Mouse (Mus musculus): Measurements from ENCODE around the gene Pspn. TPM values are rescaled to one million over a fixed set of nuclear protein-coding genes. Genes with fewer than 3 reads are reported as not detected.
A peak's percentile ranks its signal among the peaks of the same experiment; 100 is the strongest.

The Pspn gene
- not detected in 2 replicates for polyA plus RNA-seq (2012; rRNA removed)
- not detected in 2 replicates for polyA plus RNA-seq (2014; fragmentation: Nextera tagmentation; extraction: Ambion mirVana)

DNA sequence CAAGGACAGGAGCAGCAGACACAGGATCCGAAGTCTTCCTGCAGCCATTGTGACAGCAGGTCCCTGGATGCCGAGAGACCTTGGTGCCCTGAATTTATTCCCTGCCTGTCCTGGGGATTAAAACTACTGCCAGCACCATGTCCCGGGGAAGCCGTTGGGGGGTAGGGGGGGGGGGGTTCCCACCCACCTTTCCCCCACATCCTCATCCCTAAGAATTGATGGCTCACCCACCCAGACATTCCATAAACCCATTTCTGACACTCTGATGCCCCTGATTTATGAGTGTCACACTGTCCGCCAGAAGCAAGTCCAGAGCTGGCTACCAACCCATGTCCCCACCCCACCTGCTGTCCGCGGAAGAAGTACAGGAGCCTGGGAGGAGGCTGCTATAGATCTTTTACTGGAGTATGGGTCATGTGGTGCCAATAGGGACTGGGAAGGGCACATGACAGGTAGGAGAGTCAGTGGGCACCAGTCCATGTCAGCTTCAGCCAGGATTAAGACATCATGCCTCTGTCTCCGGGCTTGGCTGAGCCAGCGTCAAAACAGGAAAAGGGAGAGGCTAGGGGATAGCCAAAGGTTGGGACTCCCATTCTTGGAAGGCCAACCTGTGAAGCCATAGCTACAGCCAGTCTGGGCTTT, at the start of gene Pspn:
Pspn (minus strand) TSS at position 51 of the 642 bp plus-strand sequence.
- H3K4me1 ChIP-seq (replicated peaks; ENCODE audit: control insufficient read depth in 2 of 2, insufficient read depth in 2 of 2, low read length in 1 of 2), result peaks cover 8 to 15% of the 10 kb centered on the region in 2 experiments; a peak in 3 of 4 replicates
- H3K9me3 ChIP-seq (ENCODE audit: control insufficient read depth, low read length), result no peaks in the 10 kb centered on the region
- no peak within 1 kb of the TSS for H3K4me2 ChIP-seq (ENCODE audit: low read depth)
- no peak within 1 kb of the TSS for H3K4me3 ChIP-seq (ENCODE audit: insufficient read depth in 1 of 2, low read depth in 2 of 2, low read length in 2 of 2)
- H3K27me3 ChIP-seq (ENCODE audit: control insufficient read depth, insufficient read depth, low read length), result no peaks in the 10 kb centered on the region
- peaks cover 31% of the 10 kb centered on the region for H3K36me3 ChIP-seq (replicated peaks; ENCODE audit: control insufficient read depth, insufficient read depth, low read depth)
- H3K27ac ChIP-seq, result no peak within 1 kb of the TSS
- no peak within 1 kb of the TSS for H3K9ac ChIP-seq (replicated peaks)
- WGBS (ENCODE audit: insufficient replicate concordance), result 79% methylated on average over 9 of the region's 9 CpGs
- TF ChIP-seq CTCF (IDR thresholded peaks at IDR 0.05; ENCODE audit: low read depth), result no peak
- TF ChIP-seq EP300 (IDR thresholded peaks at IDR 0.05; ENCODE audit: low read depth), result no peak
- DNase-seq (ENCODE audit: low read depth in 3 of 3, low spot score in 3 of 3) (no peak), ATAC-seq (ENCODE audit: insufficient read depth) (no peak)

DNA sequence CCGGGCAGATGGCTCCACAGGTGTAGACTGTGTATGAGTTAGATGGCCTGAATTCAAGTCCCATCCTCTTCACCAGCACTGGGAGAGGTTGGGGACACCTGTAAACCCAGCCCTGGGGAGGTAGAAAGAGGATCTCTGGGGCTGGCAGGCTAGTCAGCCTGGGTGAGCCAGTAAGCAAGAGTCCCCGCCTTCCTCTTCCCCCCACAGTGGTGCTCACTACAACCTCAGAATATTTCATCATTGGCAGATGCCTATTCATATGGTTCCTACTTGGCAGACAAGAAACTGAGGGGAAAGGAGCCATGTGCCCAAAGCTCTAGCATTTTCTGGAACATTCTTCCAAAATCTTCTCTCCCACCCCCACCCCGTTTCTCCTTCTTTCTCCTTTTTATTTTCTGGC, 49.0 kb upstream of the Pspn start:
- H3K27me3 ChIP-seq (ENCODE audit: control insufficient read depth, insufficient read depth, low read length), result no peaks in the 10 kb centered on the region
- H3K4me2 ChIP-seq (ENCODE audit: low read depth), result no peak overlapping the region
- no peaks in the 10 kb centered on the region for H3K9me3 ChIP-seq (ENCODE audit: control insufficient read depth, low read length)
- no peak for TF ChIP-seq CTCF (IDR thresholded peaks at IDR 0.05; ENCODE audit: low read depth)
- no peak for TF ChIP-seq EP300 (IDR thresholded peaks at IDR 0.05; ENCODE audit: low read depth)
- H3K27ac ChIP-seq, result no peak overlapping the region
- H3K4me1 ChIP-seq (replicated peaks; ENCODE audit: control insufficient read depth in 2 of 2, insufficient read depth in 2 of 2, low read length in 1 of 2), result no peaks in the 10 kb centered on the region
- H3K36me3 ChIP-seq (replicated peaks; ENCODE audit: control insufficient read depth, insufficient read depth, low read depth), result no peaks in the 10 kb centered on the region
- no peak for ATAC-seq (ENCODE audit: insufficient read depth)
- H3K9ac ChIP-seq (replicated peaks), result no peak overlapping the region
- no peak overlapping the region for H3K4me3 ChIP-seq (ENCODE audit: insufficient read depth in 1 of 2, low read depth in 2 of 2, low read length in 2 of 2)
- 70% methylated on average over 3 of the region's 3 CpGs for WGBS (ENCODE audit: insufficient replicate concordance)
- DNase-seq (ENCODE audit: low read depth in 3 of 3, low spot score in 3 of 3), result no peak

DNA sequence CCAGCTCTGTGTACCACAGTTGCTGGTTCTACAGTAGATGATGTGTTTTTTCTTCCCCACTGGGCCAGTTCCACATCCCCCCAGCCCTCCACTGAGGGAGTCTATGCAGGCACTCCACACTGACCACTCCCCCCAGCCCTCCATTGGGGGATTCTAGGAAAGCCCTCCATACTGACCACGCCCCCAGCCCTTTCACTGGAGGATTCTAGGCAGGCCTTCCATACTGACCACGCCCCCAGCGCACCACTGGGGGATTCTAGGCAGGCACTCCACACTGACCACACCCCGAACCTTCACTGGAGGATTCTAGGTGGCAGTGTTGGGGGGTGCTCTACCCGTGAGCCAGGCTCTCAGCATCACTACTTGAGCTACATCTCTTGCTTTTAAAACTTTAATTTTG, 47.6 kb upstream of the Pspn start:
- no peaks in the 10 kb centered on the region for H3K27me3 ChIP-seq (ENCODE audit: control insufficient read depth, insufficient read depth, low read length)

DNA sequence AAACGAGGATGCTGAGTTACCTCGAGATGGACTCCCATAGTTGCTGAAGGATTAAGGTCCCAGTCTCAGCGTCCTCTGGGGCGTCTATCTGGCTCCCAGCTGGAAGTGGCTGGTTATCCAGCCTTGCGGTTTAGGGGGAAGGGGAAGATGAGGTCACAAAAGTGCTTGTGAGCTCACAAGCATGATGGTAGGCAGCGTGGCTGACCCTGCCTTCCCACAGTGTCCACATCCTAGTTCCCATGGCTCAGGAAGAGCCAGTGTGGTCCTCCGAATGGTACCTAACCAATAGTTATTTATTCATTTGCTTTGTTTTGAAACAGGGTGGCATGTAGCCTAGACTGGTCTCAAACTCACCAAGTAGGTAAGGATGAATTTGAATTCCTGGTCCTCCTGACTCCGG, 41.7 kb upstream of the Pspn start, which contains the start of gene Slc25a41:
Slc25a41 (minus strand) TSS at position 101 of the 400 bp plus-strand sequence.
- WGBS (ENCODE audit: insufficient replicate concordance), result 50% methylated on average over 8 of the region's 8 CpGs
- TF ChIP-seq CTCF (IDR thresholded peaks at IDR 0.05; ENCODE audit: low read depth) (no peak), EP300 (IDR thresholded peaks at IDR 0.05; ENCODE audit: low read depth) (no peak)
- H3K27ac ChIP-seq, result no peak within 1 kb of the TSS
- H3K4me1 ChIP-seq (replicated peaks; ENCODE audit: control insufficient read depth in 2 of 2, insufficient read depth in 2 of 2, low read length in 1 of 2), result no peaks in the 10 kb centered on the region
- no peaks in the 10 kb centered on the region for H3K9me3 ChIP-seq (ENCODE audit: control insufficient read depth, low read length)
- no peaks in the 10 kb centered on the region for H3K27me3 ChIP-seq (ENCODE audit: control insufficient read depth, insufficient read depth, low read length)
- no peak within 1 kb of the TSS for H3K4me2 ChIP-seq (ENCODE audit: low read depth)
- no peak within 1 kb of the TSS for H3K9ac ChIP-seq (replicated peaks)
- no peaks in the 10 kb centered on the region for H3K36me3 ChIP-seq (replicated peaks; ENCODE audit: control insufficient read depth, insufficient read depth, low read depth)
- H3K4me3 ChIP-seq (ENCODE audit: insufficient read depth in 1 of 2, low read depth in 2 of 2, low read length in 2 of 2), result no peak within 1 kb of the TSS
- no peak for ATAC-seq (ENCODE audit: insufficient read depth)
- DNase-seq (ENCODE audit: low read depth in 3 of 3, low spot score in 3 of 3), result no peak

More for the DNA sequence above, 47.6 kb upstream of the Pspn start:
- DNase-seq (ENCODE audit: low read depth in 3 of 3, low spot score in 3 of 3), result no peak
- Histone ChIP-seq H3K27ac (no peak overlapping the region), H3K36me3 (replicated peaks; ENCODE audit: control insufficient read depth, insufficient read depth, low read depth) (no peaks in the 10 kb centered on the region), H3K4me3 (ENCODE audit: insufficient read depth in 1 of 2, low read depth in 2 of 2, low read length in 2 of 2) (no peak overlapping the region), H3K9ac (replicated peaks) (no peak overlapping the region), H3K4me2 (ENCODE audit: low read depth) (no peak overlapping the region), H3K9me3 (ENCODE audit: control insufficient read depth, low read length) (no peaks in the 10 kb centered on the region), H3K4me1 (replicated peaks; ENCODE audit: control insufficient read depth in 2 of 2, insufficient read depth in 2 of 2, low read length in 1 of 2) (no peaks in the 10 kb centered on the region)
- no peak for TF ChIP-seq CTCF (IDR thresholded peaks at IDR 0.05; ENCODE audit: low read depth)
- no peak for TF ChIP-seq EP300 (IDR thresholded peaks at IDR 0.05; ENCODE audit: low read depth)
- WGBS (ENCODE audit: insufficient replicate concordance), result 38% methylated on average over 5 of the region's 5 CpGs
- ATAC-seq (ENCODE audit: insufficient read depth), result no peak

DNA sequence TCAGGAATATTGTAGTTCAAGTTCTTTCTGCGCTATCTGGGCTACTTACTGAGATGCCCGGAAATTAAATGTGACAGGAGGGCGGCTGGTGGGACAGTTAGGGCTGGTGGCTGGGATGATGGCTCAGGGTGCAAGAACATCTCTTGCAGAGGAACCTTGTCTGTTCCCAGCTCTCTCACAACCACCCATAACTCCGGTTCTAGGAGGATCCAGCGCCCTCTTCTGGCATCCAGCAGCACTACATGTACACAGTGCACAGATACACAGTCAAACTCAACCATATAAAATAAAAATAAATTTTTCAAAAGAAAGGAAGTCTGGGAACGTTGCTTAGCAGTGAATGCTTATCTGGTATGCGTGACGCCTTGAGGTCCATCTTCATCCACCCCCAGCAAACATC, 39.2 kb upstream of the Pspn start:
- Histone ChIP-seq H3K27ac (no peak overlapping the region), H3K36me3 (replicated peaks; ENCODE audit: control insufficient read depth, insufficient read depth, low read depth) (no peaks in the 10 kb centered on the region), H3K9ac (replicated peaks) (no peak overlapping the region), H3K4me2 (ENCODE audit: low read depth) (no peak overlapping the region), H3K4me3 (ENCODE audit: insufficient read depth in 1 of 2, low read depth in 2 of 2, low read length in 2 of 2) (no peak overlapping the region), H3K4me1 (replicated peaks; ENCODE audit: control insufficient read depth in 2 of 2, insufficient read depth in 2 of 2, low read length in 1 of 2) (no peaks in the 10 kb centered on the region), H3K9me3 (ENCODE audit: control insufficient read depth, low read length) (no peaks in the 10 kb centered on the region), H3K27me3 (ENCODE audit: control insufficient read depth, insufficient read depth, low read length) (no peaks in the 10 kb centered on the region)
- DNase-seq (ENCODE audit: low read depth in 3 of 3, low spot score in 3 of 3) (no peak), ATAC-seq (ENCODE audit: insufficient read depth) (no peak)
- no peak for TF ChIP-seq EP300 (IDR thresholded peaks at IDR 0.05; ENCODE audit: low read depth)
- peak; percentile 61 for TF ChIP-seq CTCF (IDR thresholded peaks at IDR 0.05; ENCODE audit: low read depth)
- WGBS (ENCODE audit: insufficient replicate concordance), result 29% methylated on average over 8 of the region's 8 CpGs

Measured in liver, embryonic 14.5 days (tissue).